11 mouse cellular contexts compared by ENCODE assay signal in genomic region chr14:31537298-31537697, GRCm38 (mm10). TPM values are rescaled to one million over a fixed set of nuclear protein-coding genes. Genes with fewer than 3 reads are reported as not detected.
DNase-seq lines count a peak whose midpoint lies in the region; ATAC-seq and TF ChIP-seq lines count a peak whose summit lies in the region.
"Had no signal": no experiment of that assay in that cellular context is flagged by ENCODE, and none has a peak within 500 bp of the region (broad histone marks: within the 10 kb centered on the region; RNA-seq: fewer than 3 reads in every experiment).

No protein-coding gene starts in this region.

- H3K36me3 ChIP-seq in heart, postnatal 0 days (replicated peaks; ENCODE audit: control insufficient read depth, insufficient read depth, low read length): peaks cover 19% of the 10 kb centered on the region; the same call in 1 of the 2 replicates
- H3K36me3 ChIP-seq in hindbrain, embryonic 16.5 days (ENCODE audit: control insufficient read depth, insufficient read depth, low read length): no peaks in the 10 kb centered on the region

- TF ChIP-seq POLR2A in lung, adult 2 months (IDR thresholded peaks at IDR 0.05; ENCODE audit: borderline replicate concordance, extremely low read depth, low read depth, low read length): no peak

- no peak overlapping the region for H3K4me2 ChIP-seq in heart, postnatal 0 days (ENCODE audit: low read depth, low read length)
- H3K4me2 ChIP-seq in hindbrain, embryonic 16.5 days (ENCODE audit: low read length): no peak overlapping the region

- no peak for TF ChIP-seq EP300 in heart, postnatal 0 days (IDR thresholded peaks at IDR 0.05; ENCODE audit: low read depth)

- H3K4me3 ChIP-seq in lung, adult 2 months (replicated peaks; ENCODE audit: extremely low read depth, low read depth, low read length): no peak overlapping the region
- no peak overlapping the region for H3K4me3 ChIP-seq in heart, postnatal 0 days (ENCODE audit: low read depth, low read length)
- H3K4me3 ChIP-seq in hindbrain, embryonic 16.5 days (ENCODE audit: low read length): no peak overlapping the region
- H3K4me3 ChIP-seq: erythroblast, embryonic 14.5 days; myocyte had no signal

- H3K4me1 ChIP-seq in lung, adult 2 months (ENCODE audit: control insufficient read depth, insufficient read depth, low read length): no peaks in the 10 kb centered on the region
- H3K4me1 ChIP-seq in heart, postnatal 0 days (ENCODE audit: control insufficient read depth, insufficient read depth): no peaks in the 10 kb centered on the region
- no peaks in the 10 kb centered on the region for H3K4me1 ChIP-seq in hindbrain, embryonic 16.5 days (ENCODE audit: control insufficient read depth, insufficient read depth, low read depth, low read length)

- ATAC-seq in heart, postnatal 0 days (ENCODE audit: insufficient read depth, low read depth): no peak; the same call in 1 of the 2 replicates
- ATAC-seq in hindbrain, embryonic 16.5 days: no peak

- peak; percentile 18 to 31 for DNase-seq in lung, adult 18-20 months
- DNase-seq in lung, adult 2 months: no peak
- peak; percentile 44 for DNase-seq in cerebellum, adult 8-10 months
- DNase-seq in heart, postnatal 0 days (ENCODE audit: low spot score): peak; percentile 35
- peak; percentile 24 for DNase-seq in lung, postnatal 25 days (ENCODE audit: low spot score)
- no peak for DNase-seq in layer of hippocampus, adult 11-12 months (ENCODE audit: low spot score)
- DNase-seq in left cerebral cortex, adult 18-20 months (ENCODE audit: low spot score in 2 of 2): no peak
- DNase-seq: thymus, postnatal 25 days had no signal

- H3K9me3 ChIP-seq in heart, postnatal 0 days (replicated peaks; ENCODE audit: control insufficient read depth, low read length): no peaks in the 10 kb centered on the region
- no peaks in the 10 kb centered on the region for H3K9me3 ChIP-seq in hindbrain, embryonic 16.5 days (ENCODE audit: control insufficient read depth, low read length)

- H3K27me3 ChIP-seq in heart, postnatal 0 days (ENCODE audit: control insufficient read depth, insufficient read depth, low read length): no peaks in the 10 kb centered on the region
- H3K27me3 ChIP-seq in hindbrain, embryonic 16.5 days (replicated peaks; ENCODE audit: control insufficient read depth, insufficient read depth, low read length): no peaks in the 10 kb centered on the region

- 35% methylated on average over 6 of the region's 6 CpGs for WGBS in lung, adult 2 months
- 54% methylated on average over 6 of the region's 6 CpGs for WGBS in heart, postnatal 0 days
- whole genome bisulfite sequencing in hindbrain, embryonic 16.5 days: 75% methylated on average over 6 of the region's 6 CpGs

- no peak for TF ChIP-seq CTCF in lung, adult 2 months (IDR thresholded peaks at IDR 0.05; ENCODE audit: insufficient read depth, low read length)
- TF ChIP-seq CTCF in heart, postnatal 0 days (IDR thresholded peaks at IDR 0.05; ENCODE audit: low read depth): no peak

- peak overlapping the region; percentile 38; the same call in 1 of the 2 replicates for H3K27ac ChIP-seq in heart, postnatal 0 days (ENCODE audit: low read depth)
- H3K27ac ChIP-seq in hindbrain, embryonic 16.5 days (ENCODE audit: low read depth, low read length): no peak overlapping the region

- H3K9ac ChIP-seq in heart, postnatal 0 days (replicated peaks; ENCODE audit: low read depth, low read length): no peak overlapping the region
- H3K9ac ChIP-seq in hindbrain, embryonic 16.5 days (ENCODE audit: low read depth, low read length): no peak overlapping the region

RNA-seq across cellular contexts. Expression of gene Mettl6, which starts 42.5 kb away (rescaled TPM):
- polyA plus RNA-seq in lung, adult 2 months (2012; rRNA removed): 5.4 and 10.2 TPM in 2 replicates
- 9.0 and 21.7 TPM in 2 replicates for total RNA-seq in heart, postnatal 0 days (2014; rRNA removed; ENCODE audit: low replicate concordance)
- 23.3 and 26.6 TPM in 2 replicates for polyA plus RNA-seq in heart, postnatal 0 days (2015; fragmentation: Nextera tagmentation; extraction: Ambion mirVana)
- total RNA-seq in left cerebral cortex, adult 18-20 months (2021): 10 to 100 TPM; 35.3 to 41.7 TPM
- 36.9 and 38.5 TPM in 2 replicates for polyA plus RNA-seq in hindbrain, embryonic 16.5 days (2015; fragmentation: Nextera tagmentation; extraction: Ambion mirVana)

RNA-seq across cellular contexts. Expression of gene Eaf1, which starts 43.1 kb away (rescaled TPM):
- 38.1 and 48.4 TPM in 2 replicates for polyA plus RNA-seq in lung, adult 2 months (2012; rRNA removed)
- 7.4 and 12.1 TPM in 2 replicates for total RNA-seq in heart, postnatal 0 days (2014; rRNA removed; ENCODE audit: low replicate concordance)
- 6.5 TPM in 2 replicates for polyA plus RNA-seq in heart, postnatal 0 days (2015; fragmentation: Nextera tagmentation; extraction: Ambion mirVana)
- 10 to 100 TPM; 14.2 to 16.2 TPM for total RNA-seq in left cerebral cortex, adult 18-20 months (2021)
- polyA plus RNA-seq in hindbrain, embryonic 16.5 days (2015; fragmentation: Nextera tagmentation; extraction: Ambion mirVana): 7.4 and 7.9 TPM in 2 replicates

RNA-seq across cellular contexts. Expression of gene Colq, which starts 53.8 kb away (rescaled TPM):
- 37.6 and 55.3 TPM in 2 replicates for polyA plus RNA-seq in lung, adult 2 months (2012; rRNA removed)
- 13.8 and 16.4 TPM in 2 replicates for total RNA-seq in heart, postnatal 0 days (2014; rRNA removed; ENCODE audit: low replicate concordance)
- polyA plus RNA-seq in heart, postnatal 0 days (2015; fragmentation: Nextera tagmentation; extraction: Ambion mirVana): 7.5 and 7.9 TPM in 2 replicates
- total RNA-seq in left cerebral cortex, adult 18-20 months (2021): under 1 TPM; 0.35 to 0.74 TPM
- polyA plus RNA-seq in hindbrain, embryonic 16.5 days (2015; fragmentation: Nextera tagmentation; extraction: Ambion mirVana): 0.50 and 0.77 TPM in 2 replicates
- polyA plus RNA-seq: erythroblast, embryonic 14.5 days had no signal

Comparison
In these comparisons a context has a peak if more than half of its experiments do, and no peak if none do; other contexts are left out.
1. DNase-seq: peak in lung, adult 18-20 months (2 of 2), cerebellum, adult 8-10 months (single experiment), heart, postnatal 0 days (single experiment) and lung, postnatal 25 days (single experiment); none in lung, adult 2 months (single experiment), layer of hippocampus, adult 11-12 months (single experiment) and left cerebral cortex, adult 18-20 months (0 of 2).